Mouse (Mus musculus) yolk sac, embryonic 10.5 days (tissue): ENCODE data around the gene Map2k6.

Source experiments
- DNase-seq: peaks from one replicate; pipeline ENCODE4 v3.0.0-alpha.2; 2017; ENCODE audit warnings: low spot score

Gene Map2k6

DNA sequence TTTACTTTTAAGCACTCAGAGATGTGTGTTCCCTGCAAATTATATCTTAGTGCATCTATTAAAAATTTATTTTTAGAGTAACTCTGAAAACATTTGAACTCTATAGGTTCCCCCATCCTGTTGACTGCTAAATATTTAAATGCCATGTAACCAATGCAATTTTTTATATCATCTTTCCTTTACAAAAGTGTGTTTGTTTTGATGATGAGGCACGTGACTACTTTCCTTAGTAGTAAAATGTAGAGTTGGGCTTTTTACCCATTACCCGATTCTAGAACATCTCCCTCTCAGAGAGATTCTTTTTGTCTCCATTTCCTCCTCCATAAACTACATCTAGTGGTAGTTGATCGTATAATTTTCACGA, 51.8 kb downstream of the Map2k6 start:
- no peak for DNase-seq

DNA sequence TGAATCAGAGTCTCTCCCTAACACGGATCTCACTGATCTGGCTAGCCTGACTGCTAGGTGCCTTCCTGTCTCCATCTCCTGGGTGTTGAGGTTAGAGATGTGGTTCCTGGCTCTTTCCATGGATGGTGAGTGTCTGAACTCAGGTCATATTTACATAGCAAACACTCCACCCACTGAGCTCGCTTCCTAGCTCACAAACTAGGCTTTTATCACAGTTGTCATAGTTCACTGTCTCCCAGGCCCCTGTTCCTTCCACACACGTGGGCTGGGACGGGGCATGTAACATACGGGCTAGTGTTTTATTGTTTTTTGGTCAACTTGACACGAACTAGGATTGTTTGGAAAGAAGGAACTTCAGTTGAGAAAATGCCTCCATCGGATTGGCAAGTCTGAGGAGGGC, 52.7 kb downstream of the Map2k6 start:
- DNase-seq = no peak

DNA sequence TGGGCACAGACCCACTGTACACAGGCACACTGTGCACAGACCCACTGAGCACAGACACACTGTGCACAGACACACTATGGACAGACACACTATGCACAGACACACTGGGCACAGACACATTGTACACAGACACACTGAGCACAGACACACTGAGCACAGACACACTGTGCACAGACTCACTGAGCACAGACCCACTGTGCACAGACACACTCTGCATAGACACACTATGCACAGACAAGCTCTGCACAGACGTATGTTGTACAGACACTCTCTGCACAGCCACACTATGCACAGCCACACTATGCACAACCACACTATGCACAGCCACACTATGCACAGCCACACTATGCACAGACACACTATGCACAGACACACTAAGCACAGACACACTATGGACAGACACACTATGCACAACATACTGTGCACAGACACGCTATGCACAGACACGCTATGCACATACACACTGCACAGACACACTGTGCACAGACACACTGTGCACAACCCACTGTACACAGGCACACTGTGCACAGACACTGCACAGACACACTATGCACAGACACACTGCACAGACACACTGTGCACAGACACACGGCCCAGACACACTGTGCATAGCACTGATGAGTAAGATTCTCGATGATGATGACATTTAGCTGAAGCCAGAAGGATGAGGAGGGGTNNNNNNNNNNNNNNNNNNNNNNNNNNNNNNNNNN, 54.7 kb downstream of the Map2k6 start:
- no peak for DNase-seq

DNA sequence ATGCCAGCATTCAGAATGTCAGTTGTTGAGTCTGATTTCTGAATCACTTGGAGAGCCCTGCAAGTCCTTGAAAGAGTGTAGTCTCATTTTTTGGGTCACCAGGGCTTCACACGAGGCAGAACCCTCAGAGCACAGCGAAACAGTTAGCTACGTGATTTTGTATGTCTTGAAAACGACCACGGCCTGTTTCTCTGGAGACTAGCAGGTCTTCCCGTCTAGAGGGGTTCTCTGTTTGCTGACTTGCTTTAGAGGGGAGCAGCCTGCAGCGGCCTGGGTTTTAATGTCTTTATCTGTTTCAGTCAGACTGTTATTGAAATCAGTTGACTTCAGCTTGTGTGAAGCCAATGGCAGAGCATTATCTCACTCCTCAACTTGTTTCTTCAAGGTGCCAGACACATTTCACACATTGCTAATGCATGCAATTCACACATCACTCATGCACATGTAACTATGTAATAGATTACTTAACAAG, 58.6 kb downstream of the Map2k6 start:
- DNase-seq = no peak

DNA sequence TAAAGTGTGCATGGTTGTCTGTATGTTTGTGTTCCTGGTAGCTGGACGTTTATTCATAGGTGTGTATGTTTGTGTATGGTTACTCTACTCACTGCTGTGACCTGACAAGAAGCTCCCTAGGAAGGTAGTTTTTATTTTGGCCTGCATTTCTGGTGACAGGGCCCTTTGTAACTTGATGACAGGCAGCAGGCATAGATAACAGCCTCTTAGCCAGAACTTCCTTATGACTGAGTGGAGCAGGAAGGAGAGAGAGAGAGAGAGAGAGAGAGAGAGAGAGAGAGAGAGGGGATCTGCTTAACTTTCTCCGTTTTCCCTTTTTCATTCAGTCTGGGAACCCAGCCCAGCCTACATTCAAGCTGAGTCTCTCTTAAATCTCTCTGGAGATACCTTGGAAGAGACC, 61.6 kb downstream of the Map2k6 start:
- DNase-seq = no peak

DNA sequence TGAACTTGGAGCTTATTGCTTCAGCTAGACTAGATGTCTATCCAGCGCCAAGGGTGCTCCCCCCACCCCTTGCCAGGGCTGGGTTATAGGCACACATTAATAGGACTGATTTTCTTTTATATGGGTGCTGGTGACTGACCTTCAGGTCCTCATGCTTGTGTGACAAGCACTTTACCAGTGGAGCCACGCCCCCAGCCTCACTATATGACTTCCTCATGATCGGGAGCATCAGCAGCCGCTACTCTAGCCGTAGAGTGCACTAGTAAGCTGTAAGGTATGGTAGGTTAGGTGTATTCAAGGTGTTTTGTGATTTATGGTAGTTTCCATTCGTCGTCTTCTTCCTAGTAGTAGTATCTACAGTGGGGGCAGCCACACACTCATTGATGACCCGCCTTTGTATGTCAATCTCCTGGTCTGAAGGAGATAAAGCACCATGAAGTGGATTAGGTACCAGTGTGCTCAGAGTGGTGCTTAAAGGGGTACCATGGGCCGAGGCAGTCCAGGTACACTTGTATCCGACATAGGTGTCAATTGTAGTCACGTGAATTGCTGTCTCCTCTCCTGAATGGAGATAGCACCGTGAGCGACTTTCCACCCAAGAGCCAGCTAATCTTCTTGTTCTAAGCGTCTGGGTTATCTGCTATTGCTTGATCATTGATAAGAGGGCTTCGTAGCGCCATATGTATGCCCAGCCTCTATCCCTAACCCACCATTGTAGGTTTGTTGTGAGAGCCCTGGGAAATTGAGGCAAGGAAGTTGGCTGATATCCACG, 62.8 kb downstream of the Map2k6 start:
- no peak for DNase-seq

DNA sequence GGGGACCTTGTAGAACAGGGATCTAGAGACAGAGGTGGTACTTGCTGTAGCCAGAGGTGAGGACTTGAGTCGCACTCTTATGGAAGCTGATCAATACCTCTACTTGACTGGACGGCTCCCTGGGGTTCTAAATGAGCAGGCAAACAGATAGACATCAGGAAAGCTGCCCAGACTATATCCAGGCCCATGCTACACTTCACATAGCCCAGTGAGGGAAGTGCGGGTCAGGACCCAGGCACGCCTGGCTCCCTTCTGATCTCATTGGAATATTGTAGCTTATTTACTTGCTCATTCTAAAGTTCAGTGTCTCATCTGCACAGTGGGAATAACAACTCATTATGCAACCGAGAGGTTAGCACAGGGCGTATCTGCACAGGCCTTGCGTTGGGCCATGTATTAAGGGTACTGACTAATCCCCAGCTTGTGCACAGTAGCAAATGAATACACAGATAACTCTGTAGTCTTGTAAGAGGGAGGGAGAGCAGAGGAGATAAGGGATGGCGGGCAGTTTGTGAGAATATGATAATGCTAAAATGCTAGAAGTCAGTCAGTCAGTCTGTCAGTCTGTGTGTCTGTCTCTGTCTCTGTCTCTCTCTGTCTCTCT, 64.2 kb downstream of the Map2k6 start:
- DNase-seq = peak; percentile 42

DNA sequence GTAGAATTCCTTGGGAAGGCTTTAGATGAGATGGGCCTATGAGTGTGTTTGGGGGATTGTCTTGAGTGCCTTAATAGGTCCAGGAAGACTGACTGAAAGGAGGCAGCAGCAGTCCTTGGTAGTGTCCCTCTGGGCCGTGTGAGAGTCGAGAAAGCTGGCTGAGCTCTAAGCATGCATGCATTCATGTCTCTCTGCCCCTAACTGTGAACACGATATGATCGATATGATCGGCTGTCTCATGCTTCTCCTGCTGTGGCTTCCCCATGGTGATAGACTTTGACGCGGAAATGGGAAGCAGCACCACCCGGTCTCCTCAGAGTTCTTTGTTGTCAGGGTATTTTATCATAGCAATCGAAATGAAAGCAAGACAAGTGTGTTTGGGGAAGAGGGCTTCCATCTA, 64.9 kb downstream of the Map2k6 start:
- DNase-seq = no peak

DNA sequence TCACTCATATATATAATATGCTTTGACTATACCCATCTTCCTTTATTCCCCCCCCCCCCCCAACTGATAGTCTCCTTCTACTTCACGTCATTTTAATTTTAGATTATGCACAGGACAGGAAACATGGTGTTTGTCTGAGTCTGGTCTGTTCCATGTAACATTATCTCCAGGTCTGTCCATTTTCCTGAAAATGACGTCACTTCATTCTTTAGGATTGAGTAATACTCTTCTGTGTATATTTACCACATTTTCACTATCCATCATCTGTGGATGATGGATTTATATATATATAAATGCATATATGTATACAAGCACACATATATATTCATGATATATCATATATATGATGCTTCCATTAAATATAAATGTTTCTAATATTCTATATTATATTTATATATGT, 70.1 kb downstream of the Map2k6 start:
- no peak for DNase-seq

DNA sequence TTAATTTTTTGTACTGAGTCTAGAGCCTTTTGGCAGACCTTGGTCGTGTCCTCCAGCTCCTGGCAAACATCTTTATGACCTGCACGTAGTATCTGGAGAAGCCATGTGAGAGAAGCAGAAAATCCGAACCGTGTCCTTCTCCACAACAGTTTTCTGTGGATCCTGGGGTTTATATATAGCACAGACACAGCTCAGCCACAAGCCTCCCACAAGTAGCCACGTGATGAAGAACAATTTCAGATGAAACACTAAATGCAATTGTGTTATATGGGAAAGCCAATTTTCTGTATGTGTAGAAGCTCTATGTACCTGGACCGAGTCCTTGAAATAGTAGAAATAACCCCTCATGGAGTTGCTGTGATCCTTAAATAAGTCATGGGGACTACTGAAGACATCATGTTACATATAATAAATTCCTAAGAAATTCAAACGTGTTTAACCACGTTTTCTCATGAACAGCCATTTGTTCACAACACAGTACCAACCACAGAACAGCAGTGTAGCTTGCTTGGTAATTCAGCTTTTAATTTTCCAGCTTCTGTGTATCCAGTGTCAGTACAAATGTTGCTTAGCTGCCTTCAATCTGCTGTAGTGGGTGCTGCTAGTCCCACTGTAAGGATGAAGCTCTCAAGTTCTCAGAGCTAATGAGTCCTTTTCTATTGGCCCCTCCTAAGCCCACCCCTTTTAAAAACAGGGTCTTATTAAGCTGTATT, 71.8 kb downstream of the Map2k6 start:
- DNase-seq = no peak

DNA sequence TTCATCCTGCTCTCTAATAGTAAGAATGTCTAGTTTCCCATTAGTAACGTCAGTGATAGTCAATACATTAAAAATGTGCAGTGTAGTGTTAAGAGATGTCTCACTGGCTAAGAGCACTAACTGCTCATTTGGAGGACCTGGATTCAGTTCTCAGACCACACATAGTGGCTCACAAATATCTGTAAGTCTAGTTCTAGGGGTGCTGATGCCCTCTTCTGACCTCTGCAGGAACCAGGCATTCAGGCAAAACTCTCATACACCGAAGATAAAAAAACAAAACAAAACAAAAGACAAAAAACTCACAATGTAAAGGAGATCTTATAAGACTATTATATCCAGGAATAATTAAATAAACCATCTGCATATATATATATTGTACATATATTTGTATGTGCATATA, 72.4 kb downstream of the Map2k6 start:
- DNase-seq = no peak

DNA sequence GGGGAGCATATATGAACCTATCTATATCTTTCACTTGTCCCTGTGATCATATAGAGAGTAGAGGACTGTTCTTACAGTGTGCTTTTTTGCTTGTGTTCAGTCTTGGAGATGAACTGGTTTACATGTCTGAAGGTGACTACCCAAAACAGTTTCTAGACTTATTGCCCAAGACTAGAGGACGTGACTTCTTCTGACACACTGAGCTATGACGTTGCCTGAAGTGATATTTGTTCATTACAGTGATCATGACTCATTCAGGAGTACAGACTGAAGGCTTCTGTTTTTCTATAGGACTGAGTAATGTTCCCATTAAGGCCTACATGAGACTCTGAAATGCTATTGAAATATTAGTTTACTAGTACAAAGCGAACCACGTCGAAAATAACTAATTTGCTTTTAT, 73.2 kb downstream of the Map2k6 start:
- no peak for DNase-seq

DNA sequence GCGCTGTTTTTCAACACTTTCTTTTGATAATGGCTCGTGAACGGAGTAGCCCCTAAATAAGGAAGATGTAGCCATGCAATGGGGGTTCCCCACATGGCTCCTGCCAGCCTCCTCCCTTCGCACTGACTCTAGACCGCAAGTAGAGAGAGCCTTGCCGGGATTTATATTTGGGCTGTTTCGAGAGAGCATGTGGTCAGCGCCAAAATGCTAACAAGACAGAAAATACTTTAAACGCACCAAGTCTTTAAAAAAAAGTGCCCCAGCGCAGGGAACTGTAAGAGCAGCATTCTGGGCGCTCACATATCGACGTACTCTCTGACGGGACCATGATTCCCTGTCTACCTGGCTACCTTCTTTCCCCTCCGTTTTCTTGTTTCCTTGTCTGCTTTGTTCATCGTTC, 74.6 kb downstream of the Map2k6 start:
- no peak for DNase-seq

DNA sequence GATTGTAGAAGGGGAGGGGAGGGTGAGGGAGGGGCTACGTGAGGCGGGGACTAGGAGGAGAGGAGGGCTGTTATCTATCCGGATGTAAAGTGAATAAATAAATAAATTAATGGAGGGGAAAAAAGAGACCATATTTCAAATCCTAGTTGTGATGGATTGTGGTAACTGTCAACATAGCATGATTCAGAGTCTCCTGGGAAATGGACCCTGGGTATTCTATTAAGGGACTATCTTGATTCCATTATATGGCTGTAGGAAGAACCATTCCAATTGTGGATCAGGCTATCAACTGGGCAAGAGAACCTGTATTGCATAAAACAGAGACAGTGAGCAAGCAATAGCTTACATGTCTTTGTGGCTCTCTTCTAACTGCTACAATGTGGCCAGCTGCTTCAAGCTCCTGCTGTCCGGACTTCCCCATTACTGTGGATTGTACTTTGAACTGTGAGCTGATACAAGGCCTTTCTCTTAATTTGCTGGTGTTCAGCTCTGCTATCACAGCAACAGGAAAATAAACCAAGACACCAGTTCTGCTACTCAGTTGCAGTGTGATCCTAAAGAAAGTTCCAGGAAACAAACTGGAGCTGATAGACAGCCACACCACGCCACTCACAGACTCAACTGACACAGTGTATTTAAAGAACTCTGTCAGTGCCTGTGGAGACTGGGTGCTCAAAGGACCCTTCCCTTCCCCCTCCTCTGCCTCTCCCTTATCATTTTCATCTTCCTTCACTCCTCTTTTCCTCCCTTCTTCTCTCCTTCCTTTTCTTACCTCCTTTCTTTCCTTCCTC, 77.6 kb downstream of the Map2k6 start:
- peak; percentile 57 for DNase-seq

DNA sequence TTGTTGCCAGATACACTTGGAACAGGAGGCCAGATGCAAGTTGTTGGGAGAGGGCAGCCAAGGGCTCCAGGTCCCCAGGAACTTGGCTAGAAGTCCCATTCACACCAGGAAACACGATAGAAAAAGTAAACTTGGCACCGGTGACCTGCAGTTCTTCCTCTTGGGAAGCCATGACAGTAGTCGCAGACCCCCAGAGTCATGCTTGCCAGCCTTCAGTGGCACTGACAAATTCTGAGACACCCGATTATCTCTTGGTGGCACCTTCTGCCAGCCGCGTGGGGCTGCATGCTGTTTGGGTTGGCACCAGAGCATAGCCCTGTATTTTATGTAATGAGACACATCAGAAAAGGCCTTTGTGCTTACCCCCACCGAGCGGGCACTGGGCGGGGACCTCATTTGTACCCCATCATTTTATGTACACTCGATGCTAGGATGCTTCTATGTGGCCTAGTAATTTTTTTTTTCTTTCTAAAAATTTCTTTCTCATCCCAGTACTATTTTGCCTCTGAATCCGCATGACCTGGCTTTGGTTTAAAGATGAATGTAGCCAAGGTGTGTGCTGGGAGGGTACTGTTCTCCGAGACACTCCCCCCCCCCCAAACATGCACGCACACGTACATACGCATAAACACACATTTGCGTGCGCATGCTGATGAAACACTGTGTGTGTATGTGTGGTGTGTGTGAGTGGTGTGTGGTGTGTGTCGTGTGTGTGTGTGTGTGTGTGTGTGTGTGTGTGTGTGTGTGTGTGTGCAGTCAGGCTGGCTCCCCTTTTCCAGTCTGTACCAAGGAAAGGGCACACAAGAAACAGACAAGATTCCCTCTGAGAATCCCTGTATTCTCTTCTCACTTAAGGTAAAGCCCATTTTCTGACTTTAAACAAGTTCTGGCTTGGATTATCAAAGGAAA, 79.3 kb downstream of the Map2k6 start:
- DNase-seq = no peak

DNA sequence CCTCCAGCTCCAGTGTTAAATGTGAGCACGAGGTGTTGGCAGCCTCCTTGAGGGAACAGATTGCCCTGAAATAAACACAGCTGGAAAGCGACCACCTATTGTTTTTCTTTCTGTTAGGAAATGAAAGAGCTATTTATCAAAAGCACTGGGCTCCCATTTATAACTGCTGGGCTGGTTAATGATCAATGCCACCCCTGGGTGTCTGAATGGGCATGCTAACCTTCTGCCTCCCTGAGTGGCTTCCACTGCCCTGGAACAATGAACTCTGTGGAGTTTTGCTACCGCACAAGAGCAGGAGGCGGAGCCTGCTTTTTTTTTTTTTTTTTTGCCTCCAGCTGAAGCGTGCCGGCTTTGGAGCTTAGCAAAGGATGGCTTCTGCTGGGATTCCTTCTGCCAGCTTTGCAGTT, 80.1 kb downstream of the Map2k6 start:
- peak; percentile 66 for DNase-seq

DNA sequence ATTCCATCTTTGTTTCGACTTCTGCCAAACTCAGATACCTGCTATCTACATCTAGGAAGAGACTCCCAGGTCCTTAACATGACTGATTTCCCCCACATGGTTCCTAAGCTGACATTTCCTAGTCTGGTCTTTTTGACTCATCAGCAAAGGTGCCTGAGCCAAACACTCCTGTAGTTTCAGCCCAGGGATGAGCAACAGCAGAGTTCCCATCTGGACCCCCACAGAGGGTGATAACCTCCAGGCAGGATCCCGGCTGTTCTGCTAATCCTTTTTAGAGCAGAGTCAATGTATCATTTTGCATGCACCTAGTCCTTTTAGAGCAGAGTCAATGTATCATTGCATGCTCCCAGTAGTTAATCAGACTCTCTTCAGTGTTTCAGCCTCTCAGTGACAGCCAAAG, 82.5 kb downstream of the Map2k6 start:
- no peak for DNase-seq

DNA sequence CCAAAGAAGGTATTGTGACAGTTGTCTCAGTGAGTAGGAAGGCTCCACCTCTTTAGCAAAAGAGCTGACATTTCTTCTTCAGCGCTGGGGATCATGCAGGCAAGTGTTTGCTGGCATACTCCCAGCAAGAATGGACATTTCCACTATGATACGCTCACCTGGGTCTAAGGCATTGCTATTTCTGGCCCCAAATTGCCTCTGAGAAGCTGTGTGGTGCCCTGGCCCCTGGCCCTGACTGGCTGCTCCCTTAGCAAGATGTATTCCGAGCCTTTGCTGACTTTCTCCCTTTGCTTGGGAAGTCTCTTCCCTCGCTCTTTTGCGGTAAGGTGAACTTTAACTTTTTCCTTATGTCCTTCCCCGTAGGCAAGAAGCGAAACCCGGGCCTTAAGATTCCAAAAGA, 83.3 kb downstream of the Map2k6 start:
- DNase-seq = no peak

DNA sequence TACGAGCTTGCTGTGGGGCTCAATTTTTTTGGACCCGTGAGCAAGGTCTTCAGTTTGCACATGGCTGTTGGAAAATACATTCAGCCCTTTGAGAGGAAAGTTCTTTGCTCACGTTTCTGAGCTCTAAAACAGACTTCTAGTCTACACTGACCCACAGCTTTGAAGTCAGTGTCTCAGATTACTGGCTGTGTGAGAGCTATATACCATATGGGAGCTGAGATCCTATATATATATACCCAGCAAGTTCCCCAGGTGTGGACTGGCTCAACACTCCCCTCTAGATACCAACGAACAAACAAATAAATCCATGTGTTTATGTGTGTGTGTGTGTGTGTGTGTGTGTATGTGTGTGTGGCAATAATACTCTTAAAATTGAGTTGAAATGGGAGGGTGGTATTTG, 83.7 kb downstream of the Map2k6 start:
- DNase-seq = no peak

DNA sequence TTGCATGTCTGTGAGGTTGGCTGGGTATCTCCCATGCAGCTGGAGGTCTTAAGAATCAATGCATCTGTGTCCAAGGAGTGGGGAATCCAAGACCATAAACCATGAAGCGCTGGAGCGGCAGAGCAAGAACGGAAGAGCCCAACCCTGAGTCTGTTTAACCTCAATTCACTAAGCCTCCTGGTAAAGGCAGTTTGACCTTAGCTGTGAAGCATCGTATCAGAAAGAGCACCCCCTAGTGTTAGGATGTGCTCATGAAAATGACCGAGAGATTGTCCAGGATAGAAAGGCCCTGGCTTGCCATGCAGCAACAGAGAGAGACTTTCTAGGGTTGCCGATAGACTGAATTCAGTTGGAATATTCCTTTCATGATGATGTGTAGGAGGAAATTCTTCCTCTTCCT, 84.2 kb downstream of the Map2k6 start:
- DNase-seq = peak; percentile 57

DNA sequence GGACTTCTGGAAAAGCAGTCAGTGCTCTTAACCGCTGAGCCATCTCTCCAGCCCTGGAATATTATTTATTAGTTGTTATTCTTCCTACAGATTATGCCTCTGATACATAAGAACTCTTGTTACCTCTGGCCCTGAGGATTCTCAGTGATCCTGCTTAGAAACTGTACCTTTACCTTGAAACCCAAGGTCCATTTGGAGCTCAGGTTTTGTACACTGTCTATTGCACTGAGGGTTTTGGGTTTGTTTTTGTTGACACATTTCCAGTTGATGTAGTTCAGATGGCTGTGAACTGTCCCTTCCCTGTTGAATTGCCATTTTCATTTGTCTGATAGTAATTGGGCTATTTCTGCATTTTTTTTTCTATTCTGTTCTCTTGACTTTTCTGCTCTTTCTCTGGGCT, 85.5 kb downstream of the Map2k6 start:
- no peak for DNase-seq
